Mouse (Mus musculus) limb, embryonic 10.5 days (tissue): ENCODE results near the gene Ptcd2. TPM values are rescaled to one million over a fixed set of nuclear protein-coding genes. Genes with fewer than 3 reads are reported as not detected.
"Not testable (repeated sequence)": the region's sequence is repeated elsewhere in the genome, so short reads cannot be mapped to it uniquely, and the experiment has no call there.

Experiments
- DNase-seq: peaks from one replicate; pipeline ENCODE4 v3.0.0-alpha.2; 2017; ENCODE audit warnings: low spot score
- H3K27ac ChIP-seq: fragments of 300-500 bp; sonication (generic); 2 replicates; pipeline ENCODE4 v1.5.1; 2016; ENCODE audit warnings: mild to moderate bottlenecking
- H3K27me3 ChIP-seq: fragments of 300-500 bp; sonication (generic); 2 replicates; pipeline ENCODE4 v1.6.1; 2016; ENCODE audit warnings: low read depth, mild to moderate bottlenecking; ENCODE audit not compliant: poor library complexity, severe bottlenecking
- H3K36me3 ChIP-seq: fragments of 300-500 bp; sonication (generic); 2 replicates; pipeline ENCODE4 v1.6.1; 2016; ENCODE audit warnings: mild to moderate bottlenecking, moderate library complexity
- H3K4me1 ChIP-seq: fragments of 300-500 bp; sonication (generic); 2 replicates; pipeline ENCODE4 v1.6.1; 2016
- H3K4me3 ChIP-seq: fragments of 300-500 bp; sonication (generic); 2 replicates; pipeline ENCODE4 v1.5.1; 2016; ENCODE audit warnings: mild to moderate bottlenecking, moderate library complexity
- H3K9me3 ChIP-seq: fragments of 300-500 bp; sonication (generic); replicated peaks from 2 replicates; pipeline ENCODE4 v1.6.1; 2016; ENCODE audit warnings: mild to moderate bottlenecking
- WGBS: fragments of 180-500 bp; shearing (Covaris S2); methylation state at CpG from one replicate; pipeline ENCODE4 v1.1.7; 2016; 5-methylcytosine and 5-hydroxymethylcytosine counted together
- polyA plus RNA-seq: library from polyadenylated mRNA; unstranded; fragments of >200 nt; fragmentation: Nextera tagmentation; extraction: Ambion mirVana; gene quantifications from 2 replicates; pipeline ENCODE4 v1.2.1, GENCODE M21; 2016

The Ptcd2 gene
- polyA plus RNA-seq, 1 experiment from 2014 or later = 57.3 TPM

DNA sequence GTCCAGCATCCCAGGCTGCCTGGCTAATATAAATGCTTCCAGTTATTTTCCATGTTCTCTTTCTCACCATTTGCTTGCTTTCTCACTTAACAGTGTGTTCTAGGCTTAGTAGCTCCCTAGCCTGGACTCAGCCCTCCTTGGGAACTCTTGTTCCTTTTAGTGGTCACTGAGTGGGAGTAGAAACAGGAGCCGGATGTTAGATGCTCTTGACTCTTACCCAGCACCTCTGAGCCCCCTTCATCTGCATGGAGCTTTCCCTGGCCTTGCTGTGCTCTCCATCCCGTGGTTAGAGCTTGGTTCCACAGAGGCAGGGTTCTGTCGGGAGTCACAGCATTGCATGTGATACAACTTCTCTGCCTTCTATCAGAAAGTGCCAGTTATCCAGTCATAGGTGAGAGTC lies 7.1 kb upstream of the Ptcd2 start:
- no peak for DNase-seq
- Histone ChIP-seq H3K36me3 (peaks cover 66% of the 10 kb centered on the region), H3K4me3 (no peak overlapping the region), H3K4me1 (peaks cover 17% of the 10 kb centered on the region), H3K27me3 (no peaks in the 10 kb centered on the region), H3K27ac (no peak overlapping the region), H3K9me3 (no peaks in the 10 kb centered on the region)
- WGBS = 85% methylated on average over 3 of the region's 3 CpGs

DNA sequence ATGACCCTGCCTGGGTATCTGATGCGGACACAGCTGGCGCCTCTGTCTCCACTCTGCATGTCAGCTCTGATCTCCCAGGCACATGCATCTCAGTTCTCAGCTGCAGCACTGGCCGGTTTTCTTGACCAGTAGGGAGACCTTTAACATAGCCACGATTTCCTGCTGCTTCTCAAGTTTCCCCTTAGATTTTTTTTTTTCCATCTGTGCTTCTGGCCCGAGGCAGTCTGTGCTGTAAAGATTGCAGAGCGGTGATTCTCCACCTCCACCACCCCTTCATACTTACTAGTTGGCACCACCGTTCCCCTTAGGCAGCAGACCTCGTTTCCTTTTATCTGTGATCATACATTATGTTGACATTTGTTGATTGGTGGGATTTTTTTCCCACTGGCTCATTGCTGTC lies 6.7 kb upstream of the Ptcd2 start:
- Histone ChIP-seq H3K27ac (no peak overlapping the region), H3K4me1 (peaks cover 17% of the 10 kb centered on the region), H3K36me3 (peaks cover 62% of the 10 kb centered on the region), H3K27me3 (no peaks in the 10 kb centered on the region), H3K4me3 (no peak overlapping the region), H3K9me3 (no peaks in the 10 kb centered on the region)
- 60% methylated on average over 8 of the region's 8 CpGs for WGBS
- DNase-seq = no peak

DNA sequence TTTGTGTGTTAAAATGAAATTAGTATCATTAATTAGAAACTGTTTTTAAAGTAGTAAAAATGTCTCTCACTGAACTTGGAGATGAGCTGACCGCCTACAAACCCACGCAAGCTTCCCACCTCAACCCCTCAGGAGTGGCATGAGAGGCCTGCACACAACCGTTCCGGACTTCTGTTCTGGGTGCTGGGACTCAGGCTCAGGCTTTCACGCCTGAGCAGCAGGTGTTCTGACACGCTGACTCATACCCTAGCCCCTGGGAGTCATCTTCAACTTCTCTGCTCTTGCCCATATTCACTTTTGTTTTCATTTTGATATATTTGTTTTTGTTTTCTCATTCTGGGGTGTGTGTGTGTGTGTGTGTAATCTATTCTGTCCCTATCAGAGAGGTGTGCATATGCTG lies 5.5 kb upstream of the Ptcd2 start:
- H3K27ac ChIP-seq = no peak overlapping the region
- peaks cover 16% of the 10 kb centered on the region for H3K4me1 ChIP-seq
- H3K36me3 ChIP-seq = peaks cover 51% of the 10 kb centered on the region
- H3K9me3 ChIP-seq = no peaks in the 10 kb centered on the region
- no peak overlapping the region for H3K4me3 ChIP-seq
- DNase-seq = no peak
- WGBS = 91% methylated on average over 6 of the region's 6 CpGs
- H3K27me3 ChIP-seq = no peaks in the 10 kb centered on the region

DNA sequence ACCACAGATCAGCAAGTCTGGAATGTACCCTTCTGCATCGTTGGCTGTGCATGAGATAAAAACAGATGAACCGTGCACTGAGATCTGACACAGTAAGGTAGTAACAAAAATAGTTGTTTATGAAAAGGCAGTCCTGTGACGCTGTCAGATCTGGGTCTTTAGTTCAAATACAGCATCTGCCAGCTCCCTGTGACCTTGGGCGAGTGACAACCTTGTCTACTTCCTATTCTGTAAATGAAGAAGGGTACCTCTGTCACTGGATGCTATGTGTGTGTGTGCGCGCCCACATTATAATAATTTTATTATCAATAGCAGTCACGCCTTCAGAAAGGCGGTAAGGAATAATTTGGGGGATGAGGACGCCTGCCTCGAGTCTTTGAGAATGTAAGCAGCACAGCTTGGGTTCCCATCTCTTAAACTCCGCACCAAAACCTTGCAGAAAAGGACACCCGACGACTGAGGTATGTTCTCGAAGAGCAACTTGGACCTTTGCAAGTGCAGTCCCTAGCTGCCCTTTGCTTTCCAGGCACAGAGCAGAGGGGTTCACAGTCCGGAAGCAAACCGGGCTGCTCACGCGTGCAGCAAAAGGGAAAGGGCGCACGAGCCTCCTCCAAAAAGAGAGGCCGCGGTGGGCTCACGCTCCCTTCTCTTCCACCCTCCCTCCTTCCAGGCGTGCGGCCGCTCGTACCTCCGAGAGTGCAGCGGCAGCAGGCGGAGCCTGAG lies 468 bp downstream of the Ptcd2 start:
- peak overlapping the region; percentile 94 for H3K27ac ChIP-seq
- peaks cover 15% of the 10 kb centered on the region for H3K4me1 ChIP-seq
- 4% methylated on average over 30 of the region's 30 CpGs for WGBS
- no peaks in the 10 kb centered on the region for H3K9me3 ChIP-seq
- H3K36me3 ChIP-seq = peaks cover 62% of the 10 kb centered on the region
- H3K4me3 ChIP-seq = peak overlapping the region; percentile 88
- DNase-seq = no peak
- no peaks in the 10 kb centered on the region for H3K27me3 ChIP-seq

DNA sequence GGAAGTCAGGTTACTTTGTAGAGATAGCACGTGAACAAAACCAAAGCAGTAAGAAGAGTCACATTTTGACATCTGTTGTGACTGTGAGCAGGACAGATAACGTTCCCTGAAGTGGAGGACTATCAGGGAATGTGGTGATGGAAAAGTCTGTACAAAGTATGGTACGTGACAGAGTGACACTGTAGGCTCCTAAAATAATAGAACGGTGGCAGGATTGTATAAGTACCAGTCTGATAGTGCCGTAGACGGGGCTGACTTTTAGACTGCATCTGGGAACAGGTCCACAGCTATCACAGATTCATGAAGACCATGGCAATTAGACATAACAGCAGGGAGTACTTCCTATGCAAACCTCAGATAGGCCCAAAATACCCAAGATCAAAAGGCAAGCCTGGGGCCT lies 3.0 kb downstream of the Ptcd2 start:
- no peaks in the 10 kb centered on the region for H3K27me3 ChIP-seq
- peaks cover 15% of the 10 kb centered on the region for H3K4me1 ChIP-seq
- H3K27ac ChIP-seq = no peak overlapping the region
- 95% methylated on average over 6 of the region's 6 CpGs for WGBS
- no peak overlapping the region for H3K4me3 ChIP-seq
- peaks cover 65% of the 10 kb centered on the region for H3K36me3 ChIP-seq
- no peaks in the 10 kb centered on the region for H3K9me3 ChIP-seq
- no peak for DNase-seq

DNA sequence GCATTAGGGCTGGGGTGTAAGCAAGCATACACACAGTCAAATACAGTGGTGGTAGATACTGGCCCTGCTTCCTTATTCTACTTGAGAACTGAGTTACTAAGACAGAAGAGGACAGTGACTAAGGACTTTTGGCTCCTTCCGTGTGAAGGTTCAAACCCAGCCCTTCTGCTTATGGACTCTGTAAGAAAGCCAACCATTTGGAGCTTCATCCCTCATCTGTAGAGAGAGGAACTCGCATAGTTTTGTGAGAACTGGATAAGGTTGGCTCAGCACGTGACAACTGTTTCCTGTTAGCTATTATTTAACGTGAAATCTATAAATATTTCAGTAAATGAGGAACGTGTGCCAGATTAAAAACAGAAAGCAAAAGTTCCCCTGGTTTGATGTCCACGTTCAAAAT lies 7.0 kb downstream of the Ptcd2 start:
- Histone ChIP-seq H3K4me3 (no peak overlapping the region), H3K9me3 (no peaks in the 10 kb centered on the region), H3K27me3 (no peaks in the 10 kb centered on the region), H3K4me1 (no peaks in the 10 kb centered on the region), H3K36me3 (peaks cover 94% of the 10 kb centered on the region), H3K27ac (no peak overlapping the region)
- DNase-seq = no peak
- WGBS = 83% methylated on average over 6 of the region's 6 CpGs

DNA sequence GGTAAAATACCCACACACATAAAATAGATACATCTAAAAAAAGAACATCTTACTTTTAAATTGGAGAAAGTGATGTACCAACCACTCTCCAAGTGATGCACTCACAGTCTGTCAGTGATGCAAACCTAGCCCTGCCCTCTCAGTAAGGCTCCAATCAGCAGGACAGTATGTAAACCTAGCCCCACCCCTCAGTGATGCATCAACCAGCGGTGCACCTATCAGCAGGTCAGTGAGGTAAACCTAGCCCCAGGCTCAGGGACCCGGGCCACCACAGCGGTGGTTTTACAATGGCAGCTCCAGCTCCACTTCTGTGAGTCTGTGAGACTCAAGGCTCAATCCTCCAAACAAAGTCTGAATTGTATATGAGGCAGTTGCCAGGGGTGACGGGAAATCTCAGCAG lies 13.2 kb downstream of the Ptcd2 start:
- WGBS = 68% methylated on average over 4 of the region's 4 CpGs
- Histone ChIP-seq H3K9me3 (no peaks in the 10 kb centered on the region), H3K27ac (no peak overlapping the region), H3K4me3 (no peak overlapping the region), H3K4me1 (no peaks in the 10 kb centered on the region), H3K27me3 (no peaks in the 10 kb centered on the region), H3K36me3 (peaks cover 94% of the 10 kb centered on the region)
- no peak for DNase-seq

DNA sequence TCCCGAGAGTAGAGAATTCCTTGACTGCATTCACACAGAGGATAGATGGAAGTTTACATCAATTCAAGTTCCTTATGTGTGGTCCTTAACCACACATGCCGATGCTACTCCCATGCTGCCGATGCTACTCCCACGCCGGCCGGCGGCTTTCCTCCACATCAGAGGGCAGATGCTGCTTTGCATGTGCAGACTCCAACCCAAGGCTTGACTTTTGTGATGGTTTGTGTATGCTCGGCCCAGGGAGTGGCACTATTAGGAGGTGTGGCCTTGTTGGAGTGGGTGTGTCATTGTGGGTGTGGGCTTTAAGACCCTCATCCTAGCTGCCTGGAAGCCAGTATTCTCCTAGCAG lies 20.2 kb downstream of the Ptcd2 start:
- H3K9me3 ChIP-seq, DNase-seq, H3K27me3 ChIP-seq, H3K27ac ChIP-seq, H3K4me1 ChIP-seq, H3K4me3 ChIP-seq: not testable (repeated sequence)
- WGBS = 94% methylated on average over 8 of the region's 8 CpGs
- peaks cover 92% of the 10 kb centered on the region for H3K36me3 ChIP-seq

DNA sequence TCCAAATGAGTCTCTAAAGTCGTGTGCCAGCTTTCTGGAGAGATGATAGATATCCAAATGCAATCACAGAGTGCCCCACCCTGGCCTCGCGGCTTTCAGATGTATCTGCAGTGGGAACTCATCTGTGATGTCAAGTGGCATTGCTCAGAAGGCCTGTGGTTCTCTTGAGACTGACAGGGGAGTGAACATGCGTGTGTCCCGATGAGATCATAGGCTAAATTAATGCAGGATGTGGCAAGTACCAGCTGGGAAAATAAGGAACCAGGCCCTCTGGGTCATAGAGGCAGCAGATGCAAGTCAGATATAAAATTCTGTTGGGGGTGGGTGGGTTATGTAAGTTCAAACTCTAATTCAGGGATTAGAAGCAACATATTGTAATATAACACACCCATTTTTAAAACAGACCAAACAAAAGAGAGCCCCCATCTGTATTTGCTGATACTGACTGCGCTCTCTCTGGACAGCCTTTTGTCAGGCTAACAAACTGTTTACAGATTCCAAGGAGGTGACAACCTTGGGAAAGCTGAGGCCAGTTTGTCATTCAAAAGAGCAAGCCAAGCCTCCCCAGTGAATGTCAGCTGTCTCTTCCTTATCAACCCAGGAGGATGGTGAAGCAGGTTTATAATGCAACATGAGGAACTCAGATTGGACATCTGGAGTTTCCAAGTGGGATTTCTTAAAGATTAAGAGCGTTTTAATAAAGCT lies 20.7 kb downstream of the Ptcd2 start:
- 90% methylated on average over 7 of the region's 7 CpGs for WGBS
- no peaks in the 10 kb centered on the region for H3K4me1 ChIP-seq
- H3K27ac ChIP-seq = no peak overlapping the region
- no peak overlapping the region for H3K4me3 ChIP-seq
- no peaks in the 10 kb centered on the region for H3K27me3 ChIP-seq
- peaks cover 90% of the 10 kb centered on the region for H3K36me3 ChIP-seq
- H3K9me3 ChIP-seq = no peaks in the 10 kb centered on the region
- DNase-seq = no peak

DNA sequence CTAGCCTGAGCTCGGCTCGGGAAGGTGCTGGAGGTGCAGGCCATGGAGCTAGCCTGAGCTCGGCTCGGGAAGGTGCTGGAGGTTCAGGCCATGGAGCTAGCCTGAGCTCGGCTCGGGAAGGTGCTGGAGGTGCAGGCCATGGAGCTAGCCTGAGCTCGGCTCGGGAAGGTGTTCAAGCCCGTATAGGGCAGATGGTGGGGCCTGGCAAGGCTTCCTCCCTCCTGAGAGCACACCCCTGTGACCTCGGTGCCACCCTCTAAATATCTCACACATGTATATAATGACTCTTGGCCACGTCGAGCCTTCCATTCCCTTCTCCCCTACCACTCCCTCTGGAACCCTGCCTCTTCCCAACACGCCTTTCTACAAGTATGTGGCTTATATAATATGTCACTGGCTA lies 21.6 kb downstream of the Ptcd2 start:
- H3K27me3 ChIP-seq, H3K4me3 ChIP-seq, H3K4me1 ChIP-seq, H3K27ac ChIP-seq, DNase-seq, H3K9me3 ChIP-seq: not testable (repeated sequence)
- 97% methylated on average over 13 of the region's 13 CpGs for WGBS
- H3K36me3 ChIP-seq = peaks cover 82% of the 10 kb centered on the region

DNA sequence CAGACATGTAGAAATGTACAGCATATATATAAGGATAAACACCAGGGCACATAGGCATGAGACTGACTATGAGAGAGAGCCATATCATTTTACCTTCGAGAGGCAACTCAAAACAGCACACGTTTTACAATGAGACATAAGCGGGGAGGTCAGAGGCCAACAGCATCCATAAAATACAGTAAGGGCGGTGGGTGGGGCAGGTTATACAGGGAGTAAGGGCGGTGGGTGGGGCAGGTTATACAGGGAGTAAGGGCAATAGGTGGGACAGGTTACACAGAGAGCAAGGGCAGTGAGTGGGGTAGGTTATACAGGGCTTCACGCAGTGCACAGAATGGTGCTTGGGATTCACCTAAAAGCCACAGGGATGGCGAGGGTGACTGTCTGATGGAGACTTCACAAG lies 24.1 kb downstream of the Ptcd2 start:
- 93% methylated on average over 7 of the region's 7 CpGs for WGBS
- H3K36me3 ChIP-seq = peaks cover 58% of the 10 kb centered on the region

DNA sequence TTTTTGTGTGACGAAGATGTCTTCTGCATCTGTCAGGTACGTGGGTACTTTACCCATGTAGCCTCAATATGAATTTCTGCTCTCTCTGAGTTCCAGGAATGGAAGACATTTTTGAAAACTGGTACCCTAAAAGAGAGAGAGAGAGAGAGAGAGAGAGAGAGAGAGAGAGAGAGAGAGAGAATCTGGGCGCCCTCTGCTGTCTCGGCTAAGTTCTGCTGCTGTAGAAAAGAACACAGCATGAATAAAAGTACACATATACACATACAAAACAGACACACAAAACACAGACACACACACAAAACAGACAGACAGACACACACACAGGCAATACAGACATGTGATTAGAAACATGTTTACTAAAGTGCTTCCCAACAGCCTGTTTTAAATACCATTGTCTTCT lies 27.4 kb downstream of the Ptcd2 start:
- 66% methylated on average over 4 of the region's 4 CpGs for WGBS
- Histone ChIP-seq H3K36me3 (peaks cover 27% of the 10 kb centered on the region), H3K27me3 (no peaks in the 10 kb centered on the region), H3K4me1 (no peaks in the 10 kb centered on the region), H3K9me3 (no peaks in the 10 kb centered on the region), H3K4me3 (no peak overlapping the region), H3K27ac (no peak overlapping the region)
- peak; percentile 45 for DNase-seq

More for the DNA sequence above, 24.1 kb downstream of the Ptcd2 start:
- H3K4me3 ChIP-seq = no peak overlapping the region
- no peaks in the 10 kb centered on the region for H3K27me3 ChIP-seq
- no peak for DNase-seq
- H3K9me3 ChIP-seq = no peaks in the 10 kb centered on the region
- H3K27ac ChIP-seq = no peak overlapping the region
- no peaks in the 10 kb centered on the region for H3K4me1 ChIP-seq

DNA sequence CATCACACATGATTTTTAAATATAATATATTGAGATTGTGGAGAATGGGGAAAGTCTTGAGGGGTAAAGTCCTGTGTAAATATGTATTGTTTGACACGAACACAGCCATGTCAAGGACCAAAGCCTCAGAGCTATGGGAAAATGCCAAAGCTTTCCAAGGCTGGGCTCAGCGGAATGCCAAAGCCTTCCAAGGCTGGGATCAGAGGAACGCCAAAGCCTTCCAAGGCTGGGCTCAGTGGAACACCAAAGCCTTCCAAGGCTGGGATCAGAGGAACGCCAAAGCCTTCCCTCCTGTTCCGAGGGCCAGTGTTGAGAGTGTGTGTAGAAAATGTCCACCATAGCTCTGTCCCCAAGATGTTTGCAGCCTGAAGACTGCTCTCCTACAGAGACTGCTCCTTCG lies 28.1 kb downstream of the Ptcd2 start:
- H3K27ac ChIP-seq = no peak overlapping the region
- H3K4me1 ChIP-seq = no peaks in the 10 kb centered on the region
- H3K36me3 ChIP-seq = peaks cover 24% of the 10 kb centered on the region
- H3K4me3 ChIP-seq = no peak overlapping the region
- DNase-seq = no peak
- WGBS = 93% methylated on average over 6 of the region's 6 CpGs
- no peaks in the 10 kb centered on the region for H3K9me3 ChIP-seq
- H3K27me3 ChIP-seq = no peaks in the 10 kb centered on the region
